Mouse (Mus musculus) heart, embryonic 11.5 days (tissue): ENCODE data around the gene Rbm20. TPM values are rescaled to one million over a fixed set of nuclear protein-coding genes. Genes with fewer than 3 reads are reported as not detected.

Source experiments
- ATAC-seq: fragments of 200-750 bp; cut with Nextera tagmentation; replicated peaks from 2 replicates; pipeline ENCODE4 v1.8.0; 2017; ENCODE audit warnings: moderate library complexity; ENCODE audit not compliant: insufficient number of reproducible peaks, low FRiP score, low TSS enrichment
- H3K27ac ChIP-seq: fragments of 300-500 bp; sonication (generic); 2 replicates; pipeline ENCODE4 v1.5.1; 2014; ENCODE audit warnings: mild to moderate bottlenecking, low read depth, low read length
- H3K27me3 ChIP-seq: fragments of 300-500 bp; sonication (generic); 2 replicates; pipeline ENCODE4 v1.6.1; 2014; ENCODE audit warnings: mild to moderate bottlenecking, low read length, mixed read lengths; ENCODE audit not compliant: control insufficient read depth, insufficient read depth
- H3K36me3 ChIP-seq: fragments of 300-500 bp; sonication (generic); 2 replicates; pipeline ENCODE4 v1.6.1; 2014; ENCODE audit warnings: mild to moderate bottlenecking, low read length, moderate library complexity, mixed read lengths; ENCODE audit not compliant: control insufficient read depth, insufficient read depth
- H3K4me1 ChIP-seq: fragments of 300-500 bp; sonication (generic); 2 replicates; pipeline ENCODE4 v1.6.1; 2014; ENCODE audit warnings: low read length; ENCODE audit not compliant: control insufficient read depth, insufficient read depth
- H3K4me2 ChIP-seq: fragments of 300-500 bp; sonication (generic); 2 replicates; pipeline ENCODE4 v1.6.1; 2014; ENCODE audit warnings: mild to moderate bottlenecking, moderate library complexity
- H3K4me3 ChIP-seq: fragments of 300-500 bp; sonication (generic); 2 replicates; pipeline ENCODE4 v1.5.1; 2014; ENCODE audit warnings: low read depth, low read length
- H3K9ac ChIP-seq: fragments of 300-500 bp; sonication (generic); 2 replicates; pipeline ENCODE4 v1.6.1; 2014; ENCODE audit warnings: mild to moderate bottlenecking, low read depth, low read length, moderate library complexity
- H3K9me3 ChIP-seq: fragments of 300-500 bp; sonication (generic); replicated peaks from 2 replicates; pipeline ENCODE4 v1.6.1; 2016; ENCODE audit warnings: low read length; ENCODE audit not compliant: control insufficient read depth
- WGBS: fragments of 180-500 bp; shearing (Covaris S2); extraction: QIAGEN DNeasy Blood & Tissue Kit; methylation state at CpG from one replicate; pipeline ENCODE4 v1.1.7; 2014; ENCODE audit not compliant: insufficient replicate concordance; 5-methylcytosine and 5-hydroxymethylcytosine counted together
- polyA plus RNA-seq: library from polyadenylated mRNA; unstranded; fragments of >200 nt; fragmentation: Nextera tagmentation; extraction: Ambion mirVana; gene quantifications from 2 replicates; pipeline ENCODE4 v1.2.1, GENCODE M21; 2014

The Rbm20 gene
- polyA plus RNA-seq, 1 experiment from 2014 or later: 25.0 TPM

DNA sequence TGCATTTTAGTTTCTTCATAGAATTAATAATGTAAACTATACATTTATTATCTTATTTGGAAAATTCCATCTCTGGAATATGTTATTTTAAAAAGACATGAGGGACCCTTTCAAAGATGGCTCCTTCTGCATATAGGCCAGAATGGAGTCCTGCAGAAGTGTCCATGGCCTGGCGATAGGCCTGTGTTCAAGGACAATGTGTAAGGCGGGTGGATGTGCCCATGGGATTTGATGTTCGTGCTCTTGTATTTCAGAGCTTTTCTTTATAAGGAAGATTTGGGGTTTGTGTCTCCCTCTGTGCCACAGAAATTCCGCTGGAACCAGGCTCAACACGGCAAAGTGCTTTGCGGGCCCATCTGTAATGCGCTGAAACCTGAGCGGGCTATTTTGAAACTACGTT lies 2.1 kb downstream of the Rbm20 start:
- no peak for ATAC-seq
- Histone ChIP-seq H3K9me3 (no peaks in the 10 kb centered on the region), H3K4me1 (peaks cover 21% of the 10 kb centered on the region), H3K27me3 (peaks cover 15% of the 10 kb centered on the region), H3K4me2 (peak overlapping the region; percentile 61), H3K9ac (peak overlapping the region; percentile 72), H3K4me3 (peak overlapping the region; percentile 77), H3K36me3 (no peaks in the 10 kb centered on the region), H3K27ac (peak overlapping the region; percentile 62)
- 82% methylated on average over 9 of the region's 9 CpGs for WGBS

DNA sequence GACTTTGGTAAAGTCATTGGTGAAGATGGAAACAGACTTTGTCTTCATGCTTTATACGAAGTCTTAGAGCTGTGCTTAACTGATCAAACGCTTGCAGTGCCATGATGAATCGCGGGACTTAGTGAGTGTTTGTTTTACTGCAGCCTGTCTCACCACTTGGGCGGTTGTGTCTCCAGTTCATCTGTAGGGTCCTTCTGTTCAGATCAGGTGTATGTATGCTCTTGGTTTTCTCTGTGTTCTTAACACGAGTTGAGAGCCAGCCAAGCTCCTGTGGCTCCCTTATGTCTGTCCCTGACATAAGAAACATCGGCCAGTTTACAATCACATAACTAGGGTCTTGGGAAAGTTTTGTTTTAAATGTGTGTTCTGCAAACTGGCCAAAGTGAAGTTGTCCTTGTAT lies 2.9 kb downstream of the Rbm20 start:
- Histone ChIP-seq H3K4me1 (peaks cover 21% of the 10 kb centered on the region), H3K36me3 (no peaks in the 10 kb centered on the region), H3K4me3 (peak overlapping the region; percentile 77), H3K9me3 (no peaks in the 10 kb centered on the region), H3K27ac (peak overlapping the region; percentile 62), H3K9ac (peak overlapping the region; percentile 72; the same call in 1 of the 2 replicates), H3K27me3 (peaks cover 15% of the 10 kb centered on the region), H3K4me2 (peak overlapping the region; percentile 61)
- 61% methylated on average over 7 of the region's 7 CpGs for WGBS
- no peak for ATAC-seq

DNA sequence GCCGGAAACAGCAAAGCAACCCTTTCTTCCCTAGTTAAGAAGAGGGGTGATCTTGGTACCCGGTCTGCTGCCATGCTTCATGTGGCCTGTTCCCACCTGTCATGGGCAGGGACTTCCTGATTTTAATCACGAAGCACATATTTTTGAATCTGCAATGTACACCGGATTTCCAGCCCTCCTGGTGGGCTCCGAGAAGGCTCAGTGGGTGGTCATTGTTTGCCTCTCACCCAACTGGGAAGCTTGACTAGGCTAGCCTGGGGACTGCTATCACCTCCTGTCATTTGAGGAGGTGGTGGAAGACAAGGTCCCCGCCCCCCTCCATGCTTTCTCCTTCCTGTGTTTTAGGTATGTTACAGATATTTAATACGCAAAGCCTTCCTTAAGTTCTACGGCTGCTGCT lies 5.3 kb downstream of the Rbm20 start:
- no peak for ATAC-seq
- Histone ChIP-seq H3K4me2 (peak overlapping the region; percentile 57), H3K9ac (peak overlapping the region; percentile 46; the same call in 1 of the 2 replicates), H3K4me3 (no peak overlapping the region), H3K27me3 (peaks cover 3% of the 10 kb centered on the region; the same call in 1 of the 2 replicates), H3K9me3 (no peaks in the 10 kb centered on the region), H3K27ac (peak overlapping the region; percentile 66), H3K36me3 (no peaks in the 10 kb centered on the region), H3K4me1 (peaks cover 20% of the 10 kb centered on the region)
- 25% methylated on average over 8 of the region's 8 CpGs for WGBS

- no peak; the same call in 1 of the 2 replicates for ATAC-seq
- Histone ChIP-seq H3K4me2 (no peak overlapping the region), H3K27me3 (no peaks in the 10 kb centered on the region), H3K4me1 (peaks cover 13% of the 10 kb centered on the region), H3K36me3 (no peaks in the 10 kb centered on the region), H3K9me3 (no peaks in the 10 kb centered on the region), H3K9ac (no peak overlapping the region), H3K4me3 (no peak overlapping the region), H3K27ac (peak overlapping the region; percentile 5; the same call in 1 of the 2 replicates)
- WGBS: 77% methylated on average over 5 of the region's 5 CpGs
Measured at GRCm38 (mm10) chr19:53687592-53687991, 10.5 kb downstream of the Rbm20 start.

- H3K9me3 ChIP-seq: no peaks in the 10 kb centered on the region
- no peak overlapping the region for H3K4me3 ChIP-seq
- no peak overlapping the region for H3K27ac ChIP-seq
- H3K27me3 ChIP-seq: no peaks in the 10 kb centered on the region
- no peaks in the 10 kb centered on the region for H3K36me3 ChIP-seq
- H3K4me2 ChIP-seq: no peak overlapping the region
- no peak for ATAC-seq
- H3K9ac ChIP-seq: no peak overlapping the region
- WGBS: 73% methylated on average over 10 of the region's 10 CpGs
- peaks cover 13% of the 10 kb centered on the region for H3K4me1 ChIP-seq
Measured at GRCm38 (mm10) chr19:53690816-53691215, 13.7 kb downstream of the Rbm20 start.

DNA sequence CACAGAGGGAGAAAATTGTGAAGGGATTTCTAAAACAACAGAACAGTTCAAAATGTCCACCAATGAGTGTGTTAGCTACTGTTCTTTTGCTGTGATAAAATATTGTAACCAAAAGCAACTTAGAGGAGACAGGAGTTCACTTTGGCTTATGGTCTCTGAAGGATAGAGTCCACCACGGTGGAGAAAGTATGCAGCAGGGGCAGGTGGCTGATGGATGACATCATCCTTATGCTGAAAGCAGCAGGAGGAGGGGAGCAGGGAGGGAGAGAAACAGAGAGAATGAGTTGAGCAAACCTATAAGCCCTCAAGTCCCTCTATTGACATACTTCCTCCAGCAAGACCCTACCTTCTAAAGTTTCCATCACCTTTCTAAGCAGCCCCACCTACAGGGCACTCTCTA lies 16.9 kb downstream of the Rbm20 start:
- Histone ChIP-seq H3K36me3 (no peaks in the 10 kb centered on the region), H3K9ac (no peak overlapping the region), H3K9me3 (no peaks in the 10 kb centered on the region), H3K27me3 (no peaks in the 10 kb centered on the region), H3K4me1 (peaks cover 23% of the 10 kb centered on the region), H3K4me3 (no peak overlapping the region), H3K4me2 (no peak overlapping the region), H3K27ac (no peak overlapping the region)
- 11% methylated on average over 1 of the region's 1 CpGs for WGBS
- ATAC-seq: no peak

DNA sequence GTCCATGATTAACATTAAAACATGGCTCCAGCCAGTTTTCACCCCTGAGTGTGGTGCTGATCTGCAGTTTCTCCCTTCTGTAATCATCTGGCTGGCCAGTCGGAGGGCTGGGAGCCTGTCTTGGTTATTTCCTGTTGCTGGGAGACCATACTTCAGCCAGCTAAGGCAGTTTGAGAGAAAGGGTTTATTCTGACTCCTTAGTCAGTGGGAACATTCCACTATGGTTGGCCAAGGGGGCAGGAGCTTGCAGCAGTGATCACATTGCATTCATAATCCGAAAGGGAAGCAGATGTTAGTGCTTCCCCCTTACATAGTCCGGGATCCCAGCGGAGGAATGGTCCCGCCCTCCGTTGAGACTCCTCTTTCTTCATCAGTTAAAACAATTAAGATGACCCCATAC lies 19.0 kb downstream of the Rbm20 start:
- ATAC-seq: no peak
- no peak overlapping the region for H3K4me3 ChIP-seq
- no peaks in the 10 kb centered on the region for H3K36me3 ChIP-seq
- 70% methylated on average over 6 of the region's 6 CpGs for WGBS
- peak overlapping the region; percentile 84; the same call in 1 of the 2 replicates for H3K27ac ChIP-seq
- no peak overlapping the region for H3K4me2 ChIP-seq
- H3K9me3 ChIP-seq: no peaks in the 10 kb centered on the region
- H3K4me1 ChIP-seq: peaks cover 32% of the 10 kb centered on the region
- no peaks in the 10 kb centered on the region for H3K27me3 ChIP-seq
- no peak overlapping the region for H3K9ac ChIP-seq

DNA sequence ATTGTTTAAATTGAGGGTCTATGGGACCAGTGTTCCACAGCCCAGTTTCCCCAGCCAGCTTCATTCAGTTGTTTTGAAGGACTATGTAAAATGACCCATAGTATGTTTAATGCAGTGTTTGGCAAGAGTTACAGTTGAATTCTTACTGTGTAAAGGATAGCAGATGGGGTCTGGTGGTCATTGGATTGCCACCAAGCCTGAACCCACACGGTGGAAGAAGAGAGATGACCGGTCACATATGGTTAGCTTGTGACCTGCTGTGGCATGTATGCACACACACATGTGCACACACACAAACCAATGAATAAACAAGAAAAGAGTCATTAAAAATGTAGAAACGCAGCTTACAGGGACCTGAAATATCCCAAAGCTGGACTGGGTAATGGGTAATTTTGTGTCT lies 19.5 kb downstream of the Rbm20 start:
- ATAC-seq: no peak
- H3K4me1 ChIP-seq: peaks cover 36% of the 10 kb centered on the region

DNA sequence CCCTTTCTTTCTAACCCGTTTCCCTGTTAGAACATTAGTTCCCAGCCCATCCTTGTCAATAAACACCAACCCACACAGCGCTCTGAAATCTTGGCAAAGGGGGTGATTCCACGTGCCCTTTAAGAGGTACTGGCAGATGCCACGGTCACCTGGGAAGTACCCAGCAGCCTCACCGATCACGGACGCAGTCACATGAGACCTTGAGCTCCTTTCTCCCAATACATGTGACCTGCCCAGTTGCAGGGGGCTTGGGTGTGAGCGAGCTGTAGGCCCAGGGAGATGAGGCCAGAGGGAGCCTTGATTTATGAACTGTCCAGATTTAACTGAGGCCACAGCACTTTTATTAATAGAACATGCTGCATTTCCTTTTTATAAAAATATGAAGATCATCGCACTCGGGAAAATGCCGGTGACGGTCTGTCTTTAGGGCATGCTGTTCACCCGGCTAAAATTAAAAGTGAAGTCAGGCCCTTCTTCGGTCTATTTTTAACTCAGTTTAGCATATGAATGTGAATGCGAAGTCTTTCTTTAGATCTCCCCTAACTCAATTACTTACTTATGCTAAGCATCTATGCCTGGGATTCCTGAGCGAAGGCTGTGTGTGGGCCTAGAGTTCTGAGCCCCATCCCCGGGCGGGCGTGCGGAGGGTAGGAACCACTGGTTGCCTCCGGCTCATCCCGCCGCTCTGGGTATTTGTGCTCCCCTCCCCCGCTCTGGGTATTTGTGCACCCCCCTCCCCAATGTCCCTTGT lies 20.4 kb downstream of the Rbm20 start:
- Histone ChIP-seq H3K4me2 (peak overlapping the region; percentile 55), H3K27me3 (no peaks in the 10 kb centered on the region), H3K4me1 (peaks cover 40% of the 10 kb centered on the region), H3K9ac (peak overlapping the region; percentile 56), H3K4me3 (no peak overlapping the region; the same call in 1 of the 2 replicates), H3K27ac (peak overlapping the region; percentile 84), H3K36me3 (no peaks in the 10 kb centered on the region), H3K9me3 (no peaks in the 10 kb centered on the region)
- 28% methylated on average over 24 of the region's 24 CpGs for WGBS
- ATAC-seq: 0 out of 2 replicates have a peak, but pooled peaks have one; percentile 32

More for the DNA sequence above, 19.5 kb downstream of the Rbm20 start:
- 82% methylated on average over 3 of the region's 3 CpGs for WGBS
- H3K4me3 ChIP-seq: no peak overlapping the region
- no peaks in the 10 kb centered on the region for H3K9me3 ChIP-seq
- no peaks in the 10 kb centered on the region for H3K27me3 ChIP-seq
- H3K9ac ChIP-seq: peak overlapping the region; percentile 56
- H3K27ac ChIP-seq: peak overlapping the region; percentile 84
- no peaks in the 10 kb centered on the region for H3K36me3 ChIP-seq
- peak overlapping the region; percentile 55 for H3K4me2 ChIP-seq
